Mouse (Mus musculus) CH12.LX (cell line): ENCODE results near the gene Pacs1. TPM values are rescaled to one million over a fixed set of nuclear protein-coding genes. Genes with fewer than 3 reads are reported as not detected.

Experiments
- DNase-seq: peaks from one replicate; pipeline ENCODE4 v3.0.0-alpha.2; 2013; ENCODE audit errors: extremely low read depth
- H3K27ac ChIP-seq: 2 replicates; pipeline ENCODE4 v1.5.1; 2012; ENCODE audit warnings: low read depth, mild to moderate bottlenecking, control low read depth, moderate library complexity; ENCODE audit not compliant: insufficient read depth
- H3K27me3 ChIP-seq: replicated peaks from 2 replicates; pipeline ENCODE3; 2012; ENCODE audit warnings: inconsistent platforms
- H3K36me3 ChIP-seq, 2 experiments: replicated peaks in 1 of 2; 2 replicates each; pipeline versions ENCODE3 to v1.6.1; 2012; ENCODE audit warnings: inconsistent platforms in 1 of 2, low read length in 1 of 2, mild to moderate bottlenecking in 1 of 2, mixed read lengths in 1 of 2, moderate library complexity in 1 of 2; ENCODE audit not compliant: control insufficient read depth in 1 of 2, insufficient read depth in 1 of 2
- H3K4me1 ChIP-seq, 2 experiments: 2 replicates each; pipeline ENCODE4 v1.6.1; 2012; ENCODE audit warnings: inconsistent platforms in 1 of 2, moderate library complexity in 1 of 2; ENCODE audit not compliant: insufficient read depth in 2 of 2, control insufficient read depth in 1 of 2
- H3K4me2 ChIP-seq: 2 replicates; pipeline ENCODE4 v1.6.1; 2012; ENCODE audit warnings: low read depth, mild to moderate bottlenecking, control low read depth; ENCODE audit not compliant: poor library complexity, insufficient read depth, severe bottlenecking
- H3K4me3 ChIP-seq, 3 experiments: fragments of 150-350 bp in 1 of 3; sonication (generic) in 1 of 3; replicated peaks in 1 of 3; 2 replicates each; pipeline versions ENCODE3 to v1.5.1; 2011 to 2012; ENCODE audit warnings: low read depth in 2 of 3, low read length in 2 of 3, mild to moderate bottlenecking in 2 of 3, moderate library complexity in 2 of 3, control low read depth in 1 of 3, improper control_type of control experiment in 1 of 3, inconsistent platforms in 1 of 3, mixed read lengths in 1 of 3; ENCODE audit not compliant: poor library complexity in 1 of 3
- H3K79me2 ChIP-seq: replicated peaks from 2 replicates; pipeline ENCODE4 v1.6.1; 2012; ENCODE audit warnings: mild to moderate bottlenecking, moderate library complexity; ENCODE audit not compliant: control insufficient read depth, poor library complexity, insufficient read depth, severe bottlenecking; ENCODE audit errors: extremely low read depth
- H3K9ac ChIP-seq: 2 replicates; pipeline ENCODE4 v1.6.1; 2012; ENCODE audit warnings: low read depth, mild to moderate bottlenecking, control low read depth, moderate library complexity; ENCODE audit not compliant: insufficient read depth
- H3K9me3 ChIP-seq: replicated peaks from 2 replicates; pipeline ENCODE3; 2012; ENCODE audit warnings: low read length, inconsistent platforms, mixed read lengths
- BHLHE40 ChIP-seq: IDR thresholded peaks from 2 replicates; pipeline ENCODE4 v1.6.1; 2011; ENCODE audit warnings: mild to moderate bottlenecking, low read depth, low read length, improper control_type of control experiment
- CHD1 ChIP-seq: IDR thresholded peaks from 2 replicates; pipeline ENCODE4 v1.6.1; 2012; ENCODE audit warnings: low read depth, low read length, improper control_type of control experiment, inconsistent platforms
- CHD2 ChIP-seq: IDR thresholded peaks from 2 replicates; pipeline ENCODE4 v1.6.1; 2011; ENCODE audit warnings: low read length, improper control_type of control experiment
- CTCF ChIP-seq, 2 experiments: IDR thresholded peaks in 1 of 2; conservative IDR thresholded peaks in 1 of 2; 2 replicates each; pipeline ENCODE4 v1.5.1; 2011 to 2012; ENCODE audit warnings: low read depth in 2 of 2, low read length in 2 of 2, improper control_type of control experiment in 1 of 2, inconsistent platforms in 1 of 2, mild to moderate bottlenecking in 1 of 2, moderate library complexity in 1 of 2
- E2F4 ChIP-seq: IDR thresholded peaks from 2 replicates; pipeline ENCODE4 v1.6.1; 2011; ENCODE audit warnings: low read depth, low read length, improper control_type of control experiment; ENCODE audit not compliant: insufficient replicate concordance
- ETS1 ChIP-seq: conservative IDR thresholded peaks from 2 replicates; pipeline ENCODE4 v1.6.1; 2012; ENCODE audit warnings: low read depth, mild to moderate bottlenecking, inconsistent platforms, low read length, improper control_type of control experiment, moderate library complexity
- GABPA ChIP-seq: IDR thresholded peaks from 2 replicates; pipeline ENCODE4 v1.6.1; 2012; ENCODE audit warnings: low read depth, low read length, improper control_type of control experiment, inconsistent platforms; ENCODE audit not compliant: insufficient replicate concordance
- HCFC1 ChIP-seq: IDR thresholded peaks from 2 replicates; pipeline ENCODE4 v1.6.1; 2012; ENCODE audit warnings: low read depth, mild to moderate bottlenecking, inconsistent platforms, low read length, improper control_type of control experiment
- IRF4 ChIP-seq: IDR thresholded peaks from 2 replicates; pipeline ENCODE4 v1.6.1; 2014; ENCODE audit warnings: low read depth, mild to moderate bottlenecking, inconsistent platforms, low read length, improper control_type of control experiment
- JUN ChIP-seq: IDR thresholded peaks from 2 replicates; pipeline ENCODE4 v1.6.1; 2011; ENCODE audit warnings: low read depth, mild to moderate bottlenecking, low read length, improper control_type of control experiment, moderate library complexity; ENCODE audit not compliant: insufficient read depth
- KAT2A ChIP-seq: IDR thresholded peaks from 2 replicates; pipeline ENCODE4 v1.6.1; 2012; ENCODE audit warnings: low read length, improper control_type of control experiment, inconsistent platforms; ENCODE audit not compliant: insufficient replicate concordance
- MAFK ChIP-seq: IDR thresholded peaks from 2 replicates; pipeline ENCODE4 v1.6.1; 2011; ENCODE audit warnings: low read length, improper control_type of control experiment; ENCODE audit not compliant: insufficient replicate concordance
- MAX ChIP-seq: IDR thresholded peaks from 2 replicates; pipeline ENCODE4 v1.6.1; 2011; ENCODE audit warnings: low read length, improper control_type of control experiment
- MAZ ChIP-seq: IDR thresholded peaks from 2 replicates; pipeline ENCODE4 v1.6.1; 2012; ENCODE audit warnings: low read depth, mild to moderate bottlenecking, inconsistent platforms, low read length, improper control_type of control experiment, moderate library complexity
- MEF2A ChIP-seq: IDR thresholded peaks from 2 replicates; pipeline ENCODE4 v1.6.1; 2014; ENCODE audit warnings: low read depth, mild to moderate bottlenecking, inconsistent platforms, low read length, improper control_type of control experiment, borderline replicate concordance
- MXI1 ChIP-seq: IDR thresholded peaks from 2 replicates; pipeline ENCODE4 v1.6.1; 2011; ENCODE audit warnings: mild to moderate bottlenecking, low read depth, low read length, improper control_type of control experiment
- MYC ChIP-seq: IDR thresholded peaks from 2 replicates; pipeline ENCODE4 v1.6.1; 2011; ENCODE audit warnings: low read depth, mild to moderate bottlenecking, improper control_type of control experiment, low read length
- NELFE ChIP-seq: IDR thresholded peaks from 2 replicates; pipeline ENCODE4 v1.6.1; 2011; ENCODE audit warnings: low read depth, low read length, improper control_type of control experiment
- PAX5 ChIP-seq: IDR thresholded peaks from 2 replicates; pipeline ENCODE4 v1.6.1; 2012; ENCODE audit warnings: low read length, inconsistent platforms, mixed read lengths
- POLR2A ChIP-seq: IDR thresholded peaks from 2 replicates; pipeline ENCODE4 v1.6.1; 2011; ENCODE audit warnings: low read depth, mild to moderate bottlenecking, improper control_type of control experiment, low read length
- POLR2AphosphoS2 ChIP-seq: IDR thresholded peaks from 2 replicates; pipeline ENCODE4 v1.6.1; 2011; ENCODE audit warnings: low read depth, low read length, improper control_type of control experiment
- RAD21 ChIP-seq: IDR thresholded peaks from 2 replicates; pipeline ENCODE4 v1.6.1; 2011; ENCODE audit warnings: low read depth, mild to moderate bottlenecking, low read length, improper control_type of control experiment, moderate library complexity
- RCOR1 ChIP-seq: conservative IDR thresholded peaks from 2 replicates; pipeline ENCODE4 v1.6.1; 2012; ENCODE audit warnings: low read depth, mild to moderate bottlenecking, inconsistent platforms, low read length, improper control_type of control experiment
- SIN3A ChIP-seq: IDR thresholded peaks from 2 replicates; pipeline ENCODE4 v1.6.1; 2012; ENCODE audit warnings: low read length, improper control_type of control experiment, inconsistent platforms
- TBP ChIP-seq: conservative IDR thresholded peaks from 2 replicates; pipeline ENCODE4 v1.6.1; 2011; ENCODE audit warnings: low read depth, low read length, improper control_type of control experiment
- USF1 ChIP-seq: IDR thresholded peaks from 2 replicates; pipeline ENCODE4 v1.6.1; 2014; ENCODE audit warnings: low read depth, mild to moderate bottlenecking, inconsistent platforms, low read length, improper control_type of control experiment
- USF2 ChIP-seq: conservative IDR thresholded peaks from 2 replicates; pipeline ENCODE4 v1.6.1; 2011; ENCODE audit warnings: low read depth, low read length, improper control_type of control experiment
- ZC3H11A ChIP-seq: IDR thresholded peaks from 2 replicates; pipeline ENCODE4 v1.6.1; 2012; ENCODE audit warnings: low read depth, mild to moderate bottlenecking, inconsistent platforms, low read length, improper control_type of control experiment
- ZKSCAN1 ChIP-seq: IDR thresholded peaks from 2 replicates; pipeline ENCODE4 v1.6.1; 2012; ENCODE audit warnings: low read depth, inconsistent platforms, low read length, improper control_type of control experiment, borderline replicate concordance
- ZMIZ1 ChIP-seq: IDR thresholded peaks from 2 replicates; pipeline ENCODE4 v1.6.1; 2012; ENCODE audit warnings: low read depth, mild to moderate bottlenecking, inconsistent platforms, low read length, improper control_type of control experiment
- ZNF384 ChIP-seq: IDR thresholded peaks from 2 replicates; pipeline ENCODE4 v1.6.1; 2012; ENCODE audit warnings: low read depth, low read length, improper control_type of control experiment, inconsistent platforms
- dilution Hi-C: fragments of 300-500 bp; cut with MboI; formaldehyde crosslinking; loops from 2 replicates; pipeline ENCODE4 v1.14.3; 2020; ENCODE audit warnings: low sequenced_read_pairs; ENCODE audit not compliant: extremely low pct_unique_long_range_greater_than_20kb, extremely low pct_ligation_motif_present
- in situ Hi-C: fragments of 300-500 bp; cut with MboI; formaldehyde crosslinking; loops from 3 replicates; pipeline ENCODE4 v1.14.3; 2019; ENCODE audit warnings: low sequenced_read_pairs, low pct_ligation_motif_present, low pct_unique_long_range_greater_than_20kb, mixed read lengths
- polyA plus RNA-seq: library from polyadenylated mRNA; unstranded; fragments of >175 nt; gene quantifications from 2 replicates; pipeline ENCODE4 v1.2.1, GENCODE M21; 2012; ENCODE audit warnings: low read depth; ENCODE audit not compliant: insufficient read length
- total RNA-seq, 2 experiments: library from RNA; depleted of rRNA; stranded (reverse); fragments of 300-350 nt in 1 of 2; fragments of >200 nt in 1 of 2; gene quantifications; 2 replicates each; pipeline ENCODE4 v1.2.3; 2012 to 2014

Gene Pacs1
- total and polyA plus RNA-seq, 3 experiments: 2.4 to 14.4 (median 10.1) TPM

GRCm38 (mm10) chr19:5094746-5095417 lies 178.0 kb downstream of the Pacs1 start:
- Histone ChIP-seq H3K27ac (no peak overlapping the region), H3K36me3 (peaks cover 36 to 54% of the 10 kb centered on the region in 2 experiments), H3K27me3 (no peaks in the 10 kb centered on the region), H3K4me2 (no peak overlapping the region), H3K4me3 (no peak overlapping the region), H3K9me3 (no peaks in the 10 kb centered on the region), H3K79me2 (no peaks in the 10 kb centered on the region), H3K9ac (no peak overlapping the region), H3K4me1 (peaks cover 10% of the 10 kb centered on the region in 2 experiments; a peak in 3 of 4 replicates)
- TF ChIP-seq JUN: no peak
- 0 out of 2 replicates have a peak, but pooled peaks have one; percentile 22 for TF ChIP-seq MAFK
- TF ChIP-seq IRF4: no peak
- TF ChIP-seq CHD1: no peak
- TF ChIP-seq ZMIZ1: 0 out of 2 replicates have a peak, but pooled peaks have one; percentile 38
- TF ChIP-seq USF2: no peak
- peak; percentile 73; the same call in 1 of the 2 replicates for TF ChIP-seq POLR2AphosphoS2
- dilution Hi-C loops (no loop called here), in situ Hi-C loops (loop anchor here (5.0 kb wide), 1 partner anchor 47 kb away; no protein-coding TSS in a partner anchor)
- no peak for DNase-seq

GRCm38 (mm10) chr19:5094243-5094632 lies 178.7 kb downstream of the Pacs1 start:
- no peak overlapping the region for H3K4me2 ChIP-seq
- peaks cover 12 to 14% of the 10 kb centered on the region in 2 experiments for H3K4me1 ChIP-seq
- H3K79me2 ChIP-seq: no peaks in the 10 kb centered on the region
- no peak overlapping the region for H3K4me3 ChIP-seq
- no peak overlapping the region for H3K27ac ChIP-seq
- DNase-seq: peak; percentile 80
- H3K36me3 ChIP-seq: peaks cover 30 to 54% of the 10 kb centered on the region in 2 experiments
- no peaks in the 10 kb centered on the region for H3K27me3 ChIP-seq
- in situ Hi-C loops (loop anchor here (5.0 kb wide), 1 partner anchor 48 kb away; no protein-coding TSS in a partner anchor), dilution Hi-C loops (no loop called here)
- no peaks in the 10 kb centered on the region for H3K9me3 ChIP-seq
- no peak overlapping the region for H3K9ac ChIP-seq
- TF ChIP-seq PAX5 (no peak), ZKSCAN1 (no peak), SIN3A (peak; percentile 49; the same call in 1 of the 2 replicates), MEF2A (no peak), RCOR1 (no peak), NELFE (no peak), USF2 (no peak), RAD21 (peak; percentile 66), IRF4 (peak; percentile 42; the same call in 1 of the 2 replicates), ZNF384 (no peak), CTCF (conservative IDR thresholded peaks at IDR 0.05 in 1 of 2, IDR thresholded peaks at IDR 0.05 in 1 of 2; ENCODE audit: low read depth in 2 of 2, low read length in 2 of 2) (peak in 1 of 2 experiments; percentile 91; a peak in 2 of 4 replicates), MAFK (no peak), USF1 (no peak), BHLHE40 (no peak), ETS1 (no peak), TBP (no peak), ZC3H11A (0 out of 2 replicates have a peak, but pooled peaks have one; percentile 14), MYC (no peak), GABPA (no peak), KAT2A (no peak), CHD2 (no peak), HCFC1 (no peak), MXI1 (peak; percentile 98), ZMIZ1 (no peak), POLR2AphosphoS2 (no peak), MAZ (no peak), CHD1 (no peak), MAX (no peak), POLR2A (peak; percentile 35; the same call in 1 of the 2 replicates), E2F4 (no peak)
